Mouse (Mus musculus): ENCODE measurements around the gene Got1.

DNA sequence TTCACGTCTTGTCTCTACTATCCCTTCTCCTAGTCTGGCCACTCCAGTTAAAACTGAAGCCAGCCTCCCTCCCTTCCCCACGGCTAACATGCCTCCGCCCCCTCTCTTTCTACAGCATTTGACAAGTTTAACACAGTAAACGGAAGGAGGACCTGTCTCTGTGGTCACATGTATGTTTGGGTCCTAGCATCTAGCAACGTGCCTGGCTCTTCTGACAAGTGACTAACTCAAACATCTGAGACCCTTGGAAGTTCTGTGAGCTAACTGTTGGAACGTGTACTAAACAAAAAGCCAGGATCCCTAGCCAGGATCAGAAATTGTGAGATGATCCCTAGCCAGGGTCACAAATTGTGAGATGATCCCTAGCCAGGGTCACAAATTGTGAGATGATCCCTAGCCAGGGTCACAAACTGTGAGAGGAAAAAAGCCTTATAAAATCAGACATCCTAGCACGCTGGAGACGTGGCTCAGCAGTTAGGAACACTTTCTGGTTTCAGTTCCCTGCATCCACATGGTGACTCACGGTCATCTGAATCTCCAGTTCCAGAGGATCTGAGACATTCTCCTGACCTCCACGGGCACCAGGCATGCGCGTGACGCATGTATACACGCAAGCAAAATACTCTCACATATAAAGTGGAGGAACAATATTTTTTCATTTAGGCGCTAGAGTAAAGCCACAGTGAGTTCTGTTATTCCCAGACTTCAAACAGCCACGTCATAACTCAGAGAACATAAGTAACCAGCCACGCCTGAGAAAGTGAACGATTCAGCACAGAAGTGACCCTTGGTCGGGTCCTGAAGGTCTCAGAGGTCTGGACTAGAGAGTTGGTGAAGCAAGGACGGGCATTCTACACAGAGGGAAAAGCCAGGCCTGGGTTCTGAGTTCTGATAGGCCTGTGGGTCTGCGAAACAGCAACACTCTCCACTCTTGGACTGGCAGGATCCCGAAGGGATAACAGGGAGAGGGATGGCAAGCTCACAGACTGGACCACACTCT lies 12.5 kb downstream of the Got1 start:
- no peak for TF ChIP-seq MYOD1 (IDR thresholded peaks at IDR 0.05; ENCODE audit: control insufficient read depth, insufficient read length, low read depth)
- TF ChIP-seq FOSL1 (IDR thresholded peaks at IDR 0.05; ENCODE audit: insufficient read depth, low read length, poor library complexity, severe bottlenecking), result no peak
- no peak for TF ChIP-seq CTCF (IDR thresholded peaks at IDR 0.05; ENCODE audit: control insufficient read depth, insufficient read depth, insufficient read length)

Measured in C2C12 (cell line).